Mouse (Mus musculus): ENCODE data around the gene Cecr2.

Gene Cecr2

GRCm38 (mm10) chr6:120776286-120776685 lies 110.1 kb downstream of the Cecr2 start:
- 84% methylated on average over 3 of the region's 3 CpGs for WGBS

- 80% methylated on average over 9 of the region's 9 CpGs for WGBS
Measured at GRCm38 (mm10) chr6:120777533-120777932, 111.4 kb downstream of the Cecr2 start.

GRCm38 (mm10) chr6:120778226-120778625 lies 112.1 kb downstream of the Cecr2 start:
- 59% methylated on average over 3 of the region's 3 CpGs for WGBS

- 81% methylated on average over 2 of the region's 2 CpGs for WGBS
Measured at GRCm38 (mm10) chr6:120782948-120783347, 116.8 kb downstream of the Cecr2 start.

GRCm38 (mm10) chr6:120784351-120784750 lies 118.2 kb downstream of the Cecr2 start:
- WGBS: 76% methylated on average over 7 of the region's 7 CpGs

- WGBS: 78% methylated on average over 5 of the region's 5 CpGs
Measured at GRCm38 (mm10) chr6:120788068-120788607, 122.0 kb downstream of the Cecr2 start.

GRCm38 (mm10) chr6:120790153-120790552 lies 124.0 kb downstream of the Cecr2 start:
- 87% methylated on average over 10 of the region's 11 CpGs for WGBS

- WGBS: 66% methylated on average over 5 of the region's 5 CpGs
Measured at GRCm38 (mm10) chr6:120790717-120791116, 124.5 kb downstream of the Cecr2 start.

- WGBS: 49% methylated on average over 8 of the region's 8 CpGs
Measured at GRCm38 (mm10) chr6:120792947-120793346, 126.8 kb downstream of the Cecr2 start.

- WGBS: 56% methylated on average over 5 of the region's 5 CpGs
Measured at GRCm38 (mm10) chr6:120795422-120796086, 129.4 kb downstream of the Cecr2 start.

GRCm38 (mm10) chr6:120796111-120796510 lies 129.9 kb downstream of the Cecr2 start:
- 31% methylated on average over 2 of the region's 2 CpGs for WGBS

GRCm38 (mm10) chr6:120798019-120798418 lies 131.8 kb downstream of the Cecr2 start:
- 70% methylated on average over 7 of the region's 7 CpGs for WGBS

- 77% methylated on average over 4 of the region's 4 CpGs for WGBS
Measured at GRCm38 (mm10) chr6:120798905-120799304, 132.7 kb downstream of the Cecr2 start.

- 53% methylated on average over 4 of the region's 4 CpGs for WGBS
Measured at GRCm38 (mm10) chr6:120799581-120800041, 133.4 kb downstream of the Cecr2 start.

GRCm38 (mm10) chr6:120806999-120807737 lies 141.0 kb downstream of the Cecr2 start:
- 79% methylated on average over 5 of the region's 5 CpGs for WGBS

- 89% methylated on average over 4 of the region's 4 CpGs for WGBS
Measured at GRCm38 (mm10) chr6:120807738-120808081, 141.5 kb downstream of the Cecr2 start.

- WGBS: 92% methylated on average over 10 of the region's 10 CpGs
Measured at GRCm38 (mm10) chr6:120811999-120812398, 145.8 kb downstream of the Cecr2 start.

- 80% methylated on average over 2 of the region's 2 CpGs for WGBS
Measured at GRCm38 (mm10) chr6:120819294-120819693, 153.1 kb downstream of the Cecr2 start.

- 75% methylated on average over 5 of the region's 5 CpGs for WGBS
Measured at GRCm38 (mm10) chr6:120820144-120820543, 154.0 kb downstream of the Cecr2 start.

Measured in cerebral cortex, adult 2 months (tissue).